Mouse (Mus musculus) limb, embryonic 11.5 days (tissue): ENCODE data around the gene Syt1. TPM values are rescaled to one million over a fixed set of nuclear protein-coding genes. Genes with fewer than 3 reads are reported as not detected.

Source experiments
- ATAC-seq: fragments of 200-750 bp; cut with Nextera tagmentation; 2 replicates; pipeline ENCODE4 v1.8.0; 2017; ENCODE audit warnings: low read depth; ENCODE audit not compliant: insufficient number of reproducible peaks, low FRiP score, low TSS enrichment
- DNase-seq: peaks from one replicate; pipeline ENCODE4 v3.0.0-alpha.2; 2015; ENCODE audit warnings: low spot score
- H3K27ac ChIP-seq: fragments of 300-500 bp; sonication (generic); replicated peaks from 2 replicates; pipeline ENCODE4 v1.5.1; 2014; ENCODE audit warnings: low read depth, mild to moderate bottlenecking, low read length
- H3K27me3 ChIP-seq: fragments of 300-500 bp; sonication (generic); 2 replicates; pipeline ENCODE4 v1.6.1; 2014; ENCODE audit warnings: mild to moderate bottlenecking, low read length, mixed read lengths; ENCODE audit not compliant: control insufficient read depth, insufficient read depth
- H3K36me3 ChIP-seq: fragments of 300-500 bp; sonication (generic); 2 replicates; pipeline ENCODE4 v1.6.1; 2014; ENCODE audit warnings: mild to moderate bottlenecking, low read length, moderate library complexity, mixed read lengths; ENCODE audit not compliant: control insufficient read depth, insufficient read depth
- H3K4me1 ChIP-seq: fragments of 300-500 bp; sonication (generic); 2 replicates; pipeline ENCODE4 v1.6.1; 2014; ENCODE audit warnings: low read length, mixed read lengths; ENCODE audit not compliant: control insufficient read depth, insufficient read depth
- H3K4me2 ChIP-seq: fragments of 300-500 bp; sonication (generic); 2 replicates; pipeline ENCODE4 v1.6.1; 2014; ENCODE audit warnings: low read depth, mild to moderate bottlenecking, moderate library complexity; ENCODE audit not compliant: severe bottlenecking
- H3K4me3 ChIP-seq: fragments of 300-500 bp; sonication (generic); 2 replicates; pipeline ENCODE4 v1.5.1; 2014; ENCODE audit warnings: low read depth, low read length
- H3K9ac ChIP-seq: fragments of 300-500 bp; sonication (generic); 2 replicates; pipeline ENCODE4 v1.6.1; 2014; ENCODE audit warnings: mild to moderate bottlenecking, low read length
- H3K9me3 ChIP-seq: fragments of 300-500 bp; sonication (generic); 2 replicates; pipeline ENCODE4 v1.6.1; 2016; ENCODE audit warnings: low read length; ENCODE audit not compliant: control insufficient read depth
- WGBS: fragments of 180-500 bp; shearing (Covaris S2); extraction: QIAGEN DNeasy Blood & Tissue Kit; methylation state at CpG from one replicate; pipeline ENCODE4 v1.1.7; 2014; 5-methylcytosine and 5-hydroxymethylcytosine counted together
- polyA plus RNA-seq: library from polyadenylated mRNA; unstranded; fragments of >200 nt; fragmentation: Nextera tagmentation; extraction: Ambion mirVana; gene quantifications from 2 replicates; pipeline ENCODE4 v1.2.1, GENCODE M21; 2014

The Syt1 gene
- polyA plus RNA-seq, 1 experiment from 2014 or later: 0.32 TPM

GRCm38 (mm10) chr10:108531111-108531510 is 479.7 kb downstream of the Syt1 start:
- DNase-seq (no peak), ATAC-seq (no peak)
- Histone ChIP-seq H3K4me1 (no peaks in the 10 kb centered on the region), H3K27ac (no peak overlapping the region), H3K4me2 (no peak overlapping the region), H3K9ac (no peak overlapping the region), H3K4me3 (no peak overlapping the region), H3K36me3 (no peaks in the 10 kb centered on the region), H3K27me3 (no peaks in the 10 kb centered on the region), H3K9me3 (no peaks in the 10 kb centered on the region)
- 74% methylated on average over 4 of the region's 4 CpGs for WGBS

- Histone ChIP-seq H3K27ac (no peak overlapping the region), H3K27me3 (no peaks in the 10 kb centered on the region), H3K4me1 (no peaks in the 10 kb centered on the region), H3K9me3 (no peaks in the 10 kb centered on the region), H3K9ac (no peak overlapping the region), H3K4me3 (no peak overlapping the region), H3K4me2 (no peak overlapping the region), H3K36me3 (no peaks in the 10 kb centered on the region)
- whole genome bisulfite sequencing: 90% methylated on average over 7 of the region's 7 CpGs
- ATAC-seq (no peak), DNase-seq (no peak)
Observed at GRCm38 (mm10) chr10:108528338-108528737, 482.4 kb downstream of the Syt1 start.

GRCm38 (mm10) chr10:108525506-108525905 is 485.3 kb downstream of the Syt1 start:
- Histone ChIP-seq H3K9me3 (no peaks in the 10 kb centered on the region), H3K4me1 (no peaks in the 10 kb centered on the region), H3K4me2 (no peak overlapping the region), H3K4me3 (no peak overlapping the region), H3K36me3 (no peaks in the 10 kb centered on the region), H3K27me3 (no peaks in the 10 kb centered on the region), H3K9ac (no peak overlapping the region), H3K27ac (no peak overlapping the region)
- 92% methylated on average over 11 of the region's 11 CpGs for WGBS
- DNase-seq (no peak), ATAC-seq (no peak)

GRCm38 (mm10) chr10:108524306-108525029 is 486.3 kb downstream of the Syt1 start:
- Histone ChIP-seq H3K4me3 (no peak overlapping the region), H3K4me1 (no peaks in the 10 kb centered on the region), H3K27ac (no peak overlapping the region), H3K27me3 (no peaks in the 10 kb centered on the region), H3K4me2 (no peak overlapping the region), H3K9ac (no peak overlapping the region), H3K36me3 (no peaks in the 10 kb centered on the region), H3K9me3 (no peaks in the 10 kb centered on the region)
- WGBS: 62% methylated on average over 6 of the region's 6 CpGs
- ATAC-seq (no peak), DNase-seq (no peak)

GRCm38 (mm10) chr10:108519156-108519555 is 491.6 kb downstream of the Syt1 start:
- H3K27ac ChIP-seq: no peak overlapping the region
- no peak overlapping the region for H3K4me3 ChIP-seq
- WGBS: 46% methylated on average over 6 of the region's 6 CpGs
- H3K27me3 ChIP-seq: no peaks in the 10 kb centered on the region
- H3K4me1 ChIP-seq: no peaks in the 10 kb centered on the region
- no peaks in the 10 kb centered on the region for H3K9me3 ChIP-seq
- DNase-seq (no peak), ATAC-seq (no peak)
- H3K36me3 ChIP-seq: no peaks in the 10 kb centered on the region
- no peak overlapping the region for H3K4me2 ChIP-seq
- H3K9ac ChIP-seq: no peak overlapping the region

GRCm38 (mm10) chr10:108517076-108517475 is 493.7 kb downstream of the Syt1 start:
- WGBS: 91% methylated on average over 9 of the region's 9 CpGs
- no peak overlapping the region for H3K4me2 ChIP-seq

GRCm38 (mm10) chr10:108514671-108515070 is 496.1 kb downstream of the Syt1 start:
- no peak overlapping the region for H3K27ac ChIP-seq
- no peak overlapping the region for H3K4me3 ChIP-seq
- no peaks in the 10 kb centered on the region for H3K4me1 ChIP-seq
- WGBS: 68% methylated on average over 7 of the region's 7 CpGs
- no peak overlapping the region for H3K9ac ChIP-seq
- H3K9me3 ChIP-seq: no peaks in the 10 kb centered on the region
- ATAC-seq (no peak), DNase-seq (no peak)
- H3K36me3 ChIP-seq: no peaks in the 10 kb centered on the region
- no peaks in the 10 kb centered on the region for H3K27me3 ChIP-seq
- no peak overlapping the region for H3K4me2 ChIP-seq

More at GRCm38 (mm10) chr10:108517076-108517475, 493.7 kb downstream of the Syt1 start:
- Histone ChIP-seq H3K27ac (no peak overlapping the region), H3K27me3 (no peaks in the 10 kb centered on the region), H3K4me1 (no peaks in the 10 kb centered on the region), H3K9ac (no peak overlapping the region), H3K9me3 (no peaks in the 10 kb centered on the region), H3K4me3 (no peak overlapping the region), H3K36me3 (no peaks in the 10 kb centered on the region)
- DNase-seq (no peak), ATAC-seq (no peak)

GRCm38 (mm10) chr10:108509579-108509978 is 501.2 kb downstream of the Syt1 start:
- H3K4me1 ChIP-seq: no peaks in the 10 kb centered on the region

GRCm38 (mm10) chr10:108506917-108507316 is 503.9 kb downstream of the Syt1 start:
- Histone ChIP-seq H3K4me3 (no peak overlapping the region), H3K27me3 (no peaks in the 10 kb centered on the region), H3K4me2 (no peak overlapping the region), H3K36me3 (no peaks in the 10 kb centered on the region), H3K4me1 (no peaks in the 10 kb centered on the region), H3K9ac (no peak overlapping the region), H3K9me3 (no peaks in the 10 kb centered on the region), H3K27ac (no peak overlapping the region)
- ATAC-seq (no peak), DNase-seq (no peak)
- WGBS: 86% methylated on average over 4 of the region's 4 CpGs

More at GRCm38 (mm10) chr10:108509579-108509978, 501.2 kb downstream of the Syt1 start:
- Histone ChIP-seq H3K4me3 (no peak overlapping the region), H3K27ac (no peak overlapping the region), H3K4me2 (no peak overlapping the region), H3K9me3 (no peaks in the 10 kb centered on the region), H3K27me3 (no peaks in the 10 kb centered on the region), H3K36me3 (no peaks in the 10 kb centered on the region), H3K9ac (no peak overlapping the region)
- DNase-seq (no peak), ATAC-seq (no peak)
- WGBS: 76% methylated on average over 3 of the region's 3 CpGs
